Mouse (Mus musculus): ENCODE measurements around the gene Lcp1.
A peak's percentile ranks its signal among the peaks of the same experiment; 100 is the strongest.

Lcp1 gene

GRCm38 (mm10) chr14:75206307-75206706 is 75.4 kb downstream of the Lcp1 start:
- no peak for DNase-seq

DNA sequence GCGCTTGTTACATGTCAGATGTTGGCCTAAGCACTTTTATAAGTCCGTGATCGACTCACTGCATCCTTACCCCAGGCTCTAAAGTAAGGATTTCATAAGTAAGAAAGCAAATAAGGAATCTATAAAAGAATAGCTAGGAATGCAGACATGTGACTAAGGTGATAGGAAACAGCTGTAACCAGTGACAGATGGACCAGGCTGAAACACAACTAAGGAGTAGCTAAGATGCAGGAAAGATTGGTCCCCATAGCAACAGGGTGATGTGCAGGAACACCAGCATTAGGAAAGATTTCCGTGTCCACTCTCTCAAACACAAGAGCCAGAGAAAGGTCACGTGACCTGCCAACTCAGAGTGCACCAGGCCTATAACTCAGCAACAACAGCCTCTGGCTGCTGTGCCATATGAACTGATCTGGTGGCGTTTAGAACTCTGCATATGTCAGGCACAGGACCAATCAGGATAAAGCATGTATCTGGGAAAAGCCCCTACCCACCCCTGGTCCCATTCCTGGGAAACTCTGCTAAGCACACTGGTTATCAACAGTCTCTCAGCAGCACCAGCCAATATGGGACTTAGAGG is 77.8 kb downstream of the Lcp1 start:
- no peak for DNase-seq

DNA sequence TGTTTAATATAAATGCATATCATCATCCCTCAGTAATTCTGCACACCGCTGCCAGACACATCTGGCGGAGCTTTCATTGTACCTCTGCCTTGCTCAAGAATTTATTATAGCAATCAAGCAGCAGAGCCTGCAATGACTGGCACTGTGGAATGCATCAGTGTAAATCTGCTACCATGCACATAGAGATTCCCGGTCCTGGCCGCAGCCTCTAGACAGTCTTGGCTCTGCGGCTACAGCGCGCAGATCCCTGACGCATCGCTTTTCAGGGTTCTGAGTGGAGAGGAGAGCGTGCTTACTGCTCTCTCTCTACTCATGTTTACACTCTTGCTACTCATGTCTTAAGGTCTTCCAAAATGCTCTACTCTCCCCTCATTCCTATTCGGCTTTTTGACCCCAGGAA is 82.9 kb downstream of the Lcp1 start:
- no peak for DNase-seq

- DNase-seq: no peak
Observed at GRCm38 (mm10) chr14:75218843-75219242, 87.9 kb downstream of the Lcp1 start.

DNA sequence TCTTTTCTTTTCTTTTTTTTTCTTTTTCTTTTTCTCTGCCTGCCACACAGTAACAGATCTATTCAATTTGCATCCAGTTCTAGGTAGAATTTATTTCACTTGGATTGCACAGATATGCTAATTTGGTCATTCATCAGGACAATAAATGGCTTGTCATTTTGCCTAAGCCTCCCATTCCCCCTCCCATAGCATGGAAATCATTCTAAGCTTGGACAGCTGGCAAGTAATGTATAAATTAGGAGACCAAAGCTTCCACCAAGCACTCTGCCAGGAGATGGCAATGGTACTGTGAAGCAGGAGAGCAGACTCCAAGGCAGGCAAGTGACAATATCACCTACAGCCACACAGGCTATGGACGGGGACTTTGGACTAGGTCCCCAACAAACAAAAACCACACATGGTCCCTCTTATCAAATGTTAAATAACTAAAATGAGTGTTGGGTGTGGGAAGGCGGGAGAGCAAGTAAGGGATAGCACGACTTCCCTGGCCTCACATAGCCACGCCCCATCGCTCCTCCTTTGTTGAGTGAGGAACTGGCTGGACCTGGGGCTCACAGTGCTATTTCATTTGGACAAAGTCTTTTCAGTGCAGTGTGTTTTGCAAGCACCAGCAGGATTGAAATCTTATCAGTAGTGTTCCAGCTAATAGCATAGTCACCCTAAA is 88.5 kb downstream of the Lcp1 start:
- no peak for DNase-seq

DNA sequence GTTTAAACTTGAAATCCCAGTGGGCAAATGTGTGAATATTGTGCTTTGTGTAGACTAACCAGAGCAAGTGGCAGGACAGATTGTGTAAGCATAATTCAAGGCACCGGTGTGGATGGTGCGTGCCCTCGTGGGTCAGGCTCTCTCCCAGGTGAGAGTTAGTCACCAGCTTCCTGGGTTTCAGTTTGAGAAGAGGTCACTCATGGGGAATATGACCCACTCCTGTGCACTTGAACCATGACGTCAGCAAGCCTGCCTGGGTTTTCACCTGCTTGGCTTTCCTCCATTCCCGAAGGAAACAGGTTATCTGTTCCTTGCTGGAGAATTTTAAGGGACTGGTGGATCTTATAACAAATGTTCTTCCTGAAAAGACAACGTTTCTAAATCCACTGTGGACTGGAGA is 91.5 kb downstream of the Lcp1 start:
- DNase-seq: no peak

GRCm38 (mm10) chr14:75227453-75228084 is 96.7 kb downstream of the Lcp1 start:
- DNase-seq: no peak

DNA sequence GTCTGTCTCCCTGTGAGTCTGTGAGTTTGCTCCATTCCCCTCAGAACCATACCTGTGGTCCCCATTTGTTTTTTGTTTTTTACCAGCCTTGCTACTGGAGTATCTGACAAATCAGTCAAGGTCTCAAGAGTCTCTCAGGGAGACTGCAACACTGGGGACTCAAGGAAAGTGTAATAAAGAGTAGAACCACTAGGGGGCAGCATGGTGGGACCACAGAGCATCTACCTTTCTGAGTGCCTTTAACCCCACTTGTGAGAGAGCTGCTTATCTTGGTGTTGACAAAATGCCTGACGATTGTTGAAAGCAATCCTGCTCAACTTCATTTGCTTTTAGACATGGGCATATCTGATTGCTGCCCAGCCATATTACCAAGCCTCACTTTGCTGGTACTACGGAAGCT is 98.9 kb downstream of the Lcp1 start:
- peak; percentile 19 for DNase-seq

GRCm38 (mm10) chr14:75233070-75233469 is 102.2 kb downstream of the Lcp1 start:
- DNase-seq: no peak

- no peak for DNase-seq
Observed at GRCm38 (mm10) chr14:75235552-75235951, 104.7 kb downstream of the Lcp1 start.

DNA sequence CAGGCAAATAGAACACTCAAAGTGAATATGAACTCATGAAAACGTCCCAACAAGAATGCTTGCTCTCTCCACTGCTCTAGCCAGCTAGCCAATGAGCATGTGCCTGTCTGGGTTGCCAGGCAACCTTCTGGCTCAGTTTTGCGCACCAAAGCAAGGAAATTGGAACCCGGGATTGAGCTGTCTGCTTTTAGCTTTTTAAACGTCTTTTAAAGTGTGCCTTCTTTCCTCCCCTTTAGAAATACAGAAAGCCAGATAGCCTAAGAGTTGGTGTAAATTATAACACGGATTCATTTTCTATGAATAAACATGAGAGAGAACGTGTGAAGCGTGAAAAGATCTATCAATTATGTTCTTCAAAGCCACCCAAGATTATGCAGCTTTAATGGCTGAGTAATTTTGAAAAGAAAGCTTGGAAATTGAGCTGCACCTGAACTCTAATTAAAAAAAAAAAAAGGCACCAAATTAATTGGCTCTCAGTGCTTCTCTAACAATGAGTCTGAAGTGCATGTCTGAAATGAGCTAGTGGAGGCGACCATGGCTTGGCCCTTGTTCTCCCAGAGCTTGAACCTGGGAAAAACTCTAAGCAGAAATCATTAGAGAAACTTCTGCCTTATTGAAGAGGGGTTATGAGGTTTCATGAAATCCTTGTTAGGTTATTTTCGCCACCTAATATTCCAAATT is 105.2 kb downstream of the Lcp1 start:
- DNase-seq: no peak

GRCm38 (mm10) chr14:75236636-75237003 is 105.7 kb downstream of the Lcp1 start:
- no peak for DNase-seq

- DNase-seq: no peak
Observed at GRCm38 (mm10) chr14:75237096-75237495, 106.2 kb downstream of the Lcp1 start.

DNA sequence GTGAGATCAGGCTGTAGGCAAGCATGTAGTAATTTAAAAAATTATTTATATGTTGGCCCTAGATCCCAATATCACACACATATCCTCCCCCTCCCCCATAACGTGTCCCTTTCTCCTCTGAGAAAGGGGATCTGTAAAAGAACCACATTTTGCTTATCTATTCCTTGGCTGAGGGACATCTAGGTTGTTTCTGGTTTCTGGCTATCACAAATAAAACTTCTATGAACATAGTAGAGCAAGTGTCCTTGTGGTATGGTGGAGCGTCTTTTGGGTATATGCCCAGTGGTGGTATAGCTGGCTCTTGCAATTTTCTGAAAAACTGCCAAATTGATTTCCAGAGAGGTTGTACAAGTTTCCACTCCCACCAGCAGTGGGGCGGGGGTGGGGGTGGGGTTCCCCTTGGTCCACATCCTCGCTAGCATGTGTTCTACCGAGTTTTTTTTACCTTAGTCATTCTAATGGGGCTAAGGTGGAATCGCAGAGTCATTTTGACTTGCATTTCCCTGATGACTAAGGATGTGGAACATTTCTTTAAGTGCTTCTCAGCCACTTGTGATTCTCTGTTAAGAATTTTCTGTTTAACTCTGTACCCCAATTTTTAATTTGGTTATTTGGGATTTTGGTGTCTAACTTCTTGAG is 107.3 kb downstream of the Lcp1 start:
- DNase-seq: no peak

GRCm38 (mm10) chr14:75242087-75242486 is 111.2 kb downstream of the Lcp1 start, which contains the start of gene Cpb2:
Gene Cpb2 (plus strand): TSS chr14:75242287.
- DNase-seq: peak; percentile 13

GRCm38 (mm10) chr14:75246024-75247000 is 115.4 kb downstream of the Lcp1 start:
- no peak for DNase-seq

GRCm38 (mm10) chr14:75250432-75250831 is 119.5 kb downstream of the Lcp1 start:
- DNase-seq: no peak

- peak; percentile 42 for DNase-seq
Observed at GRCm38 (mm10) chr14:75256521-75256920, 125.6 kb downstream of the Lcp1 start.

DNA sequence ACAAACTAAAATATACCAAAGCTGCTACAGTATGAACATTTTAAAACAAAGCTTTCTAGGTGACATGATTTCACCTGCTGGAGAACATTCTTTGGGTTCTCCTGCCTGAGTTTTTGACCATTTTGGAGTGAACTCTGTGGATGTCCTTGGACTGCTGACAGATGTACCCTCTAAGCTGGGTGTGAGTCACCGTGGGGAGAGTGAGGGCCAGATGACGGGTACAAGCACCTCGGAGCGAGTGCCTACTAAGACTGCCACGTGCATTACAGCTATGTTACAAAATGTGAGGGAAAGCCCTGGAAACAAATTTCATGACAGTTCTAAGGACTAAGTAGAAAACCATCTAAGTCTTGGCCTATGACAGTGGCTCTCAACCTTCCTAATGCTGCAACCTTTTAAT is 138.6 kb downstream of the Lcp1 start:
- DNase-seq: no peak

DNA sequence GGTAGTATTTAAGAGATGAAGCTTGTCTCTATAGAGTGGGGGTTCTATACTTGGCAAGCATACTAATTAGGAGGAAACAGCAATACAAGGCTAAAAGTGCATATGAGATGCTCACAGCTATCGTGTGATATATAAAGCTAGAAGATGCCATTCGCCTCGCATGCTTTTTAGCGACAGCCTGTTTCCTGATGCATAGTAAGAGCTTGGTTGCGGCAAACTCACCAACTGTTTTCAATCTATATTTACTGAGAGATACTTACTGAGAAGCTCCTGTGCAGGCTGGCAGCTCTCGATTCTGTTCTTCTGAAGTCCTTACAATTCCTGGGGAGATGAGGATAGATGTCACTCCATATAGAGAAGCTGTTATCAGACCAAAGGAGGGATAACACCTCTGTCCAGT is 148.8 kb downstream of the Lcp1 start:
- DNase-seq: no peak

GRCm38 (mm10) chr14:75280406-75280805 is 149.5 kb downstream of the Lcp1 start:
- peak; percentile 47 for DNase-seq

Measured in kidney, postnatal 10 days (tissue).